Mouse (Mus musculus) MEL (cell line): ENCODE data around the gene Ankar.

Source experiments
- CHD1 ChIP-seq: IDR thresholded peaks from 2 replicates; pipeline ENCODE4 v1.6.1; 2012; ENCODE audit warnings: low read depth, mild to moderate bottlenecking, inconsistent platforms, low read length, improper control_type of control experiment
- CHD2 ChIP-seq: IDR thresholded peaks from 2 replicates; pipeline ENCODE4 v1.6.1; 2011; ENCODE audit warnings: low read length, improper control_type of control experiment
- CTCF ChIP-seq, 3 experiments: IDR thresholded peaks in 2 of 3; conservative IDR thresholded peaks in 1 of 3; 2 replicates each; pipeline ENCODE4 v1.5.1; 2011 to 2012; ENCODE audit warnings: low read length in 3 of 3, low read depth in 2 of 3, mild to moderate bottlenecking in 2 of 3, improper control_type of control experiment in 1 of 3, inconsistent platforms in 1 of 3, mixed read lengths in 1 of 3, moderate library complexity in 1 of 3; ENCODE audit not compliant: control insufficient read depth in 1 of 3, insufficient read depth in 1 of 3, poor library complexity in 1 of 3, severe bottlenecking in 1 of 3
- ELF1 ChIP-seq: IDR thresholded peaks from 2 replicates; pipeline ENCODE4 v1.6.1; 2014; ENCODE audit warnings: low read depth, mild to moderate bottlenecking, inconsistent platforms, low read length, improper control_type of control experiment, moderate library complexity
- HCFC1 ChIP-seq: IDR thresholded peaks from 2 replicates; pipeline ENCODE4 v1.6.1; 2012; ENCODE audit warnings: low read depth, mild to moderate bottlenecking, inconsistent platforms, low read length, improper control_type of control experiment, moderate library complexity
- MAZ ChIP-seq: IDR thresholded peaks from 2 replicates; pipeline ENCODE4 v1.6.1; 2012; ENCODE audit warnings: low read depth, mild to moderate bottlenecking, inconsistent platforms, low read length, improper control_type of control experiment
- MEF2A ChIP-seq: IDR thresholded peaks from 2 replicates; pipeline ENCODE4 v1.6.1; 2014; ENCODE audit warnings: low read depth, mild to moderate bottlenecking, inconsistent platforms, low read length, improper control_type of control experiment; ENCODE audit not compliant: poor library complexity, insufficient replicate concordance, severe bottlenecking; ENCODE audit errors: extremely low read depth
- MXI1 ChIP-seq: IDR thresholded peaks from 2 replicates; pipeline ENCODE4 v1.6.1; 2011; ENCODE audit warnings: mild to moderate bottlenecking, low read depth, low read length, improper control_type of control experiment
- POLR2A ChIP-seq, 2 experiments: IDR thresholded peaks; 2 replicates each; pipeline ENCODE4 v1.6.1; 2011 to 2012; ENCODE audit warnings: low read length in 2 of 2, mild to moderate bottlenecking in 2 of 2, control low read depth in 1 of 2, improper control_type of control experiment in 1 of 2, low read depth in 1 of 2, moderate library complexity in 1 of 2; ENCODE audit not compliant: control insufficient read depth in 1 of 2, insufficient read depth in 1 of 2, poor library complexity in 1 of 2
- TAL1 ChIP-seq: IDR thresholded peaks from 2 replicates; pipeline ENCODE4 v1.6.1; 2012; ENCODE audit warnings: mild to moderate bottlenecking, inconsistent platforms, low read length, moderate library complexity, mixed read lengths
- TCF12 ChIP-seq: IDR thresholded peaks from 2 replicates; pipeline ENCODE4 v1.6.1; 2014; ENCODE audit warnings: low read depth, mild to moderate bottlenecking, inconsistent platforms, low read length, improper control_type of control experiment, moderate library complexity
- UBTF ChIP-seq: IDR thresholded peaks from 2 replicates; pipeline ENCODE4 v1.6.1; 2012; ENCODE audit warnings: low read depth, mild to moderate bottlenecking, inconsistent platforms, low read length, improper control_type of control experiment, moderate library complexity, borderline replicate concordance; ENCODE audit not compliant: insufficient read depth
- ZNF384 ChIP-seq: IDR thresholded peaks from 2 replicates; pipeline ENCODE4 v1.6.1; 2012; ENCODE audit warnings: low read depth, mild to moderate bottlenecking, inconsistent platforms, low read length, improper control_type of control experiment

DNA sequence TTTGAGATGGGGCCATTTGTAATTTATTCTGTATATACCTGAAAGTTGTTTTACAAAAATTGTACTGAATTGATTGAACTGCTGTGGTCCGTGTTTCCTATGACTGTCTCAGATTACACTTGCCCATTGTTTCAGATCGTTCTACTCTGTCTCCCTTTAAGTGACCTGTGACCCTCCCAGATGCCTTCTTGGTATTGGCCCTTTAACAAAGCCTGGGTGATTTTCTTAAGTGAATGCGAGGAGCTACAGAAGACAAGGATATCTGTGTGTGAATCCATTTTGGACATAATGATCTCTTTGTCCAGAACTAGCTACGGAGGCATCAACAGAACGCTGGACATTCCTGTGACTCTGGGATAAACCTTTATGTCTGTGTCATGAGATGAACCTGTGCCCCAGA, 65.2 kb downstream of the Ankar start:
- TF ChIP-seq CHD2 = no peak
- TF ChIP-seq CTCF (IDR thresholded peaks at IDR 0.05 in 2 of 3, conservative IDR thresholded peaks at IDR 0.05 in 1 of 3; ENCODE audit: control insufficient read depth in 1 of 3, insufficient read depth in 1 of 3, low read depth in 2 of 3, low read length in 3 of 3, poor library complexity in 1 of 3, severe bottlenecking in 1 of 3) = no peak
- TF ChIP-seq POLR2A (IDR thresholded peaks at IDR 0.05; ENCODE audit: control insufficient read depth in 1 of 2, insufficient read depth in 1 of 2, low read depth in 1 of 2, low read length in 2 of 2, poor library complexity in 1 of 2) = no peak
- TF ChIP-seq MXI1 = no peak
- TF ChIP-seq UBTF = no peak
- TF ChIP-seq ELF1 = no peak
- no peak for TF ChIP-seq TCF12
- TF ChIP-seq MEF2A = no peak
- TF ChIP-seq HCFC1 = no peak
- TF ChIP-seq CHD1 = no peak
- no peak for TF ChIP-seq MAZ
- TF ChIP-seq TAL1 = no peak
- no peak for TF ChIP-seq ZNF384
